Mouse (Mus musculus): ENCODE measurements around the gene Isg15. TPM values are rescaled to one million over a fixed set of nuclear protein-coding genes. Genes with fewer than 3 reads are reported as not detected.

Isg15 gene
- total RNA-seq, 2 experiments from 2014 or later: 4.8 to 6.8 TPM

- peak in 1 of 2 experiments; percentile 18 for DNase-seq (ENCODE audit: low spot score in 2 of 2)
These were observed 3.0 kb upstream of the Isg15 start for GRCm38 (mm10) chr4:156203413-156204131.

- DNase-seq (ENCODE audit: low spot score in 2 of 2): peak; percentile 50 to 65
These were observed 2.4 kb upstream of the Isg15 start, which contains the start of gene AW011738 for GRCm38 (mm10) chr4:156203001-156203412. Gene AW011738, plus strand, starts transcription at chr4:156203304.

- DNase-seq (ENCODE audit: low spot score in 2 of 2): no peak
These were observed 1.9 kb upstream of the Isg15 start for GRCm38 (mm10) chr4:156202462-156202893.

GRCm38 (mm10) chr4:156197829-156198205 is 2.8 kb downstream of the Isg15 start:
- peak; percentile 84 to 89 for DNase-seq (ENCODE audit: low spot score in 2 of 2)

DNA sequence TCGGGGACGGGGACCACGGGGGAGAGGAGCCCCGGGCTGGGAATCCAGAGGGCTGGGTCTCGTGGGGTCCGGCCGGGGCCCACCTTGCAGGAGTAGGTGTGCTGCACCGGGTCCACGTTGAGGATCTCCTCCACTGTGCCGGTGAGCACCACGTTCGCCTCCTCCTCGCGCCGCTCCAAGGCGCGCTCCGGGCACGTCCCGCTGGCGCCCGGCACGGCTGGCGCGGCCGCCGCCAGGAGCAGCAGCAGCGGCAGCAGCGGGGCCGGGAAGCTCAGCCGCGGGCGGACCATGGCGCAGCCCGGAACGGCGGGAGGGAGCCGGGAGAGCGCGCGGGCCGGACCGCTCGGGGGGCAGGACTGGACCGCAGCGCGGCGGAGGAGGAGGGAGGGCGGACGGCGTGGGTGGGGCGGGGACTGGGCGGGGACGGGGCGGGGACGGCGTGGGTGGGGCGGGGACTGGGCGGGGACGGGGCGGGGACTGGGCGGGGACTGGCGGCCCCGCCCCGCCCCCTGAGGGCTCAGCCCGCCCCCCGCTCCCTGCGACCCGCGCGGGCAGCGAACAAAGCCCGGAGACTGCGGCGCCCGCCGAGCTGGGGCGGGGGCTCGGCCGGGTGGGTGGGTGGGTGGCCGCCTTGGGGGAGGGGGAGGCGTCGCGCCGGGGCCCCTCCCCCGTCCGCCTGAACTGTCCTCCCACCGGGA is 3.3 kb downstream of the Isg15 start, which contains the start of gene Agrn:
TSS of gene Agrn (minus strand) at position 358 of the 698 bp plus-strand sequence.
- peak; percentile 74 to 77 for DNase-seq (ENCODE audit: low spot score in 2 of 2)

- DNase-seq (ENCODE audit: low spot score in 2 of 2): peak in 1 of 2 experiments; percentile 25
These were observed 4.4 kb downstream of the Isg15 start for GRCm38 (mm10) chr4:156195927-156196870.

DNA sequence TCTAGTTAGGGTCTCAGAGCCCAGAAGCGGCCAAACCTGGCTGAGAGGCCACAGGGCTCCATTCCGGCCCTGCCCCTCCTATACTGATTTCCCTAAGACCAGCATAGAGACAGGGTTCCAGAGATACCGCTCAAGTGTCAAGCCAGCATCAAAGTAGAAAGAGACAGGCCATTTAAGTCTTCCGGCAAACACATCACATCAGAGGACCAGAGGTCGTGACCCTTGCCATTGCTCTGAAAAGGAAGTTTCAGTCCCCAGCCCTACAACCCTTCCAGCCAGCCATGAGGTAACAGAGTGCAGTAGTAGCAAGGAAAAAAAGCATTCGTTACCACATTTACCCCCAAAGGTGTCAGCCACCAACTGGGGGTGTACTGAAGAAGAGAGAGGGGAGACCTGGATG is 6.3 kb downstream of the Isg15 start:
- DNase-seq (ENCODE audit: low spot score in 2 of 2): no peak

DNA sequence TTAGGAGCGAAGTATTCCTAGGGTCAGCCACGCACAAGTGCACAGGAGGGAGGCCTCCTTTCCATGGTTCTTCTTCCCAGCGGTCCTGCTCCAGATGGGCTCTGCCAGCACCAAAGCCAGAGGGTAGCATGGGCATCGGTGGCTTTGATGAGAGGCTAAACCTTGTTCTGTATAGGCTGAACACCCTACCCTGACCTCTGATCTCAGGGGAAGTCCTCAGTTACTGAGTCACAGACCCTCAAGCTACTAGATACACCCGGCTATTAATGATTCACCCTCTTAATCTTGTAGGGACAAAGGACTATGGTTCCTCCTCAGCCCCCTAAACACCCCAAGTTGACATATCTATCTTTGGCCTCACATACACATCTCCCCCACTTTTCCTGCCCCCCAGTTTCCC is 6.7 kb downstream of the Isg15 start:
- no peak for DNase-seq (ENCODE audit: low spot score in 2 of 2)

- no peak for DNase-seq (ENCODE audit: low spot score in 2 of 2)
These were observed 7.4 kb downstream of the Isg15 start for GRCm38 (mm10) chr4:156193200-156193590.

- DNase-seq (ENCODE audit: low spot score in 2 of 2): no peak
These were observed 8.0 kb downstream of the Isg15 start for GRCm38 (mm10) chr4:156192421-156193199.

GRCm38 (mm10) chr4:156188811-156189323 is 11.8 kb downstream of the Isg15 start:
- DNase-seq (ENCODE audit: low spot score in 2 of 2): no peak

- no peak for DNase-seq (ENCODE audit: low spot score in 2 of 2)
These were observed 12.3 kb downstream of the Isg15 start for GRCm38 (mm10) chr4:156188162-156188810.

GRCm38 (mm10) chr4:156185950-156186850 is 14.4 kb downstream of the Isg15 start:
- DNase-seq (ENCODE audit: low spot score in 2 of 2): no peak

DNA sequence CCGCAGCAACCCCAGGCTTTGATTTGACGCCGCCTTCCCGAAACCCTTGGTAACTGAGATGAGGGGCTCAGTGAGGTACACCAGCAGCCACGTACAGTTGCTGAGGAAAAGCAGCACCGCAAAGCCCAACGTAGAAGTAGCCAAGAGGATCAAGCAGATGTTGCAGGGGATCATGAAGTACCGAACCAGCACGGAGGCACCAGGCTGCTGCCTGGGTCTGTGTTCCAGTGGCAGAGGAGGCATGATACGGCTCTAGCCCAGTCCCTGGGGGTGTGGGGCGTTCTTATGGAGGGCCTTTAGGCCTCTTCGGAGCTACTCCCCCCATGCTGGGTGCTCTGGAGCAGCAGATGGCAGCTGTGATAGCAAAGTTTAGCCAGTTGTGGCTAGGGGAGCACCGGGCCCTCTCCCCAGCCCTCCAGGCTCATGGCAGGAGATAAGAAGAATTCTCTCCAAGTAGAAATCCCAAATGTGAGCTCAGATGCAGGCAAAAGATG is 15.1 kb downstream of the Isg15 start:
- DNase-seq (ENCODE audit: low spot score in 2 of 2): no peak

DNA sequence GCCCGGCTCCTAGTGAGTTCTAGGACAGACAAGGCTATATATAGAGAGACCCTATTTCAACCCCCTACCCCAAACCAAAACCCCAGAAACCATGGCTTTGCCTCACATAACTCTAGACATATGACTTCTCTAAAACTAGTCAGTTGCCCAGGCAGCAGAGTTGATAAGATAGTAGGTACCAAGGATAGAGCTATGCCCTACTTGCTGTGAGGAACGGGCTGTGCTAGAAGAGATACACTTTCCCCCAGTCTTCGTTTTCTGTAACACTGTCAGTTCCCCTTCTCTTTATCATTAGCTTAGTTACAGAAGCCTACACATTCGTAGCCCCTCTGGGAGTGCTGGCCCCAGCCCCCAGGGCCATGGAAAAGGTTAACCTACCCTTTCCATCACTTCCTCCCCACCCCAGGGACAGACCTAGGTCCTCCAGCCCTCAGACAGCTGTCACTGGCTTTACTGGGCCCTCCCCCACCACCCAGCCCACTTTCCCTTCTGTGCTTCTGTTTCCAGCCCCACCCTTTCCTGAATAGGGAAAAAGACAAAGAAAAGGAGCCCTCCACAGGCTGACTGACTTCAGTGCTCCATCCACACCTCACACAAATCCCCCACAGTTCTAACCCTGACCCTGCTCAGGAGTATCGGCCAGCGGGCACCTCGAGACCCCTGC is 16.2 kb downstream of the Isg15 start:
- no peak for DNase-seq (ENCODE audit: low spot score in 2 of 2)

DNA sequence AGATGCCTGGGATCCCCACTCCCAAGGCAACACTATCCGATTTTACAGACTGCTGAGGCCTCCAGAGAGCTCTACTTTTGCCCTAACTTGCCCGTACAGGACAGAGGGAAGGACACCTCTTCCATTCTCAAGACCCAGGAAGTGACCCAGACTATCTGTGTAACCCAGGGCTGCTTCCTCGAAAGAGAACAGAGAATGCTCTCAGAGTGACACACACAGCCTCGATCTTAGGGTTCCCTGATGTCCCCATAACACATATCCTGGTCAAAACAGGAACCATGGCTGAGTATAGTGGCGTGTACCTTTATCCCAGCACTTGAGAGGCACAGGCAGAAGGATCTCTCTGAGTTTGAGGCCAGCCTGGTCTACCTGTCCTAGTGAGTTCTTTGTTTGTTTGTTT is 16.9 kb downstream of the Isg15 start:
- no peak for DNase-seq (ENCODE audit: low spot score in 2 of 2)

GRCm38 (mm10) chr4:156177630-156178029 is 23.0 kb downstream of the Isg15 start:
- DNase-seq (ENCODE audit: low spot score in 2 of 2): no peak

DNA sequence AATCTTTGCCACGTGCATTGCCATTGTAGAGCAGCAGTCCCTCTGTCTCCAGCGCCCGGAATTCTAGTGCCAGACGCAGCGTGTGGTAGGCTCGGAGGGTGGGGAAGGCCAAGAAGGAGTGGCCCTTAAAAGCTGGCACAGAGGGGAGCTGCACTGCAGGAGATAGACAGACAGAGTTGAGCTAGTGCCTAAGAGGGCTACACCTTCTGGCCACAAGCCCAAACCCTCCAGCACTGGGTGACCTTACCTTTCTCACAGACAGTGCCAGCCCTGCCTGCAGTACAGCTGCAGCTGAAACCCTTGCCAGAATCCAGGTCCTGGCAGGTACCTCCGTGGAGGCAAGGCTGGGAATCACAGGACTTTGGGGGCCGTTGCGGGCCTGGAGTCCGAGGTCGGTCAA is 28.8 kb downstream of the Isg15 start:
- no peak for DNase-seq (ENCODE audit: low spot score in 2 of 2)
